Mouse (Mus musculus) kidney, adult 2 months (tissue): ENCODE measurements at regions not wholly inside any gene's neighbourhood (a gene's known extent, or its start where the extent isn't known, plus 50 kb on each side); places are given as distances from the start of the nearest gene placed in this dataset.

Experiments used
- DNase-seq: peaks from one replicate; pipeline ENCODE4 v3.0.0; 2021
- H3K27ac ChIP-seq: fragments of 200-500 bp; 2 replicates; pipeline ENCODE4 v1.5.1; 2012; ENCODE audit warnings: low read depth, low read length, control low read depth, inconsistent platforms; ENCODE audit not compliant: insufficient read depth
- H3K27me3 ChIP-seq: fragments of 200-500 bp; replicated peaks from 2 replicates; pipeline ENCODE4 v1.6.1; 2012; ENCODE audit warnings: mild to moderate bottlenecking, moderate library complexity, low read length, inconsistent platforms; ENCODE audit not compliant: control insufficient read depth, insufficient read depth
- H3K36me3 ChIP-seq: fragments of 200-500 bp; 2 replicates; pipeline ENCODE4 v1.6.1; 2012; ENCODE audit warnings: mild to moderate bottlenecking, moderate library complexity, low read length, inconsistent platforms; ENCODE audit not compliant: control insufficient read depth, insufficient read depth
- H3K4me1 ChIP-seq: fragments of 200-500 bp; 2 replicates; pipeline ENCODE4 v1.6.1; 2011; ENCODE audit warnings: low read length; ENCODE audit not compliant: control insufficient read depth, insufficient read depth
- H3K4me3 ChIP-seq: fragments of 200-500 bp; 2 replicates; pipeline ENCODE4 v1.5.1; 2011; ENCODE audit warnings: mild to moderate bottlenecking, low read depth, low read length, control low read depth; ENCODE audit not compliant: insufficient read depth
- CTCF ChIP-seq: fragments of 200-500 bp; conservative IDR thresholded peaks from 2 replicates; pipeline ENCODE4 v1.5.1; 2011; ENCODE audit warnings: low read depth, mild to moderate bottlenecking, control low read depth, low read length, moderate library complexity, mixed read lengths; ENCODE audit not compliant: insufficient read depth, insufficient read length
- POLR2A ChIP-seq: fragments of 200-500 bp; IDR thresholded peaks from one replicate; pipeline ENCODE4 v1.6.1; 2011; ENCODE audit warnings: low read depth, low read length, control low read depth
- WGBS: fragments of 180-500 bp; shearing (Covaris S2); methylation state at CpG from one replicate; pipeline ENCODE4 v1.1.7; 2018; 5-methylcytosine and 5-hydroxymethylcytosine counted together

DNA sequence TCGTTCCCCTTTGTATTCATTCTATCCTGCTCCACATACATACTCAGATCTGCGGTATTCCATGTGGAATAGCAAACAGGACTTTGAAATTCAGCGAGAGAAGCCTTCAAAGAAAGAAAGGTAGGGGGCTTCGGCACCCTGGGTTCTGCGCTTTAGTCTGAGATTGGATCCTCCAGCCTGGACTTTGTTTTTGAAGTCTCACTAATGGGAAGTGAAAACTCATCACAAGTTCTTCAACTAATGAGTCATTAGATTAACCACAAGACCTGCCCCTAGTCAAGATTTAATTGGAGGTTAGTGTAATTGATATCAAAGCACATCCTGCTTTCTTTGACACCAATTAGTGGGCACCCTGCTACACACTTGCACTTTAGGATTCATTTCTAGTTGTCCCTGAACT, 492.5 kb upstream of the Zfp960 start:
- Histone ChIP-seq H3K27ac (no peak overlapping the region), H3K4me1 (no peaks in the 10 kb centered on the region), H3K4me3 (no peak overlapping the region), H3K27me3 (no peaks in the 10 kb centered on the region), H3K36me3 (no peaks in the 10 kb centered on the region)
- TF ChIP-seq POLR2A, result no peak
- DNase-seq, result no peak
- WGBS, result 51% methylated on average over 5 of the region's 5 CpGs

DNA sequence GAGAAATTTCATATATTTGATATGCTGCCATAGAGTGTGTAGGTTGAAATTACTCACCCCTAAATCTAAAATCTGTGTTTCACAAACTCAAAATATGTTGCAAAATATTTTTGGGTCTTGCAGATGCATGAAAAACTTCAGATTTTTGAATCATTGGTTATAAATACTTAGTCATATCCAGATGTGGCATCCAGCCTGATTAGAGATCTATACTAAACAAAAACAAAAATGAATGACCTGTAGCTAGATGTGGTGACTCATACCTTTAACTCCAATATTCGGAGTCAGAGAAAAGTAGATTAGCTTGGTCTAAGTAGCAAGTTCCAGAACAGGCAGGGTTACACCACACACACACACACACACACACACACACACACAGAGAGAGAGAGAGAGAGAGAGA, 475.1 kb upstream of the Zfp960 start:
- no peak for DNase-seq
- TF ChIP-seq CTCF, result no peak
- TF ChIP-seq POLR2A, result no peak
- no peaks in the 10 kb centered on the region for H3K4me1 ChIP-seq
- no peaks in the 10 kb centered on the region for H3K27me3 ChIP-seq
- no peak overlapping the region for H3K4me3 ChIP-seq
- H3K27ac ChIP-seq, result no peak overlapping the region
- no peaks in the 10 kb centered on the region for H3K36me3 ChIP-seq
- 73% methylated on average over 1 of the region's 1 CpGs for WGBS

DNA sequence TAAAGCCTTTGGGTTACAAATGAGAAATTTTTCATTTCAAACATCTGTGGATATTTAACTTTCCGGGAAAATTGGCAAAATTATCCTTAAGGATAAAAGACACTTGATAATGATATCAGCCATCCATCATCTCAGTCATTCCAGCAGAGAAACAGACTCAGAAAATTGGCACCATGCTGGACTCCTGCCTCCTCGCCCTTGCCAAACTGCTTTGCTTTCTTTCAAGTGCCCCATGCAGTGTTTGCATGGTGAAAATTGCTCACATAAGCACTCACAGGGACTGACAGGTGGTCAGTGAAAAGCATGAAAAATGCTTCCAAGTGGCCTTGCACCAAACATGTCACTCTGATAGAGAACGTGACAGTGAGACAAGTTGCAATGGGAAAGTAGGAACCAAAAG, 464.2 kb upstream of the Zfp960 start:
- WGBS, result 67% methylated on average over 3 of the region's 3 CpGs
- H3K4me1 ChIP-seq, result no peaks in the 10 kb centered on the region
- no peaks in the 10 kb centered on the region for H3K27me3 ChIP-seq
- no peaks in the 10 kb centered on the region for H3K36me3 ChIP-seq
- TF ChIP-seq CTCF, result no peak
- no peak for TF ChIP-seq POLR2A
- no peak for DNase-seq
- H3K4me3 ChIP-seq, result no peak overlapping the region
- H3K27ac ChIP-seq, result no peak overlapping the region

DNA sequence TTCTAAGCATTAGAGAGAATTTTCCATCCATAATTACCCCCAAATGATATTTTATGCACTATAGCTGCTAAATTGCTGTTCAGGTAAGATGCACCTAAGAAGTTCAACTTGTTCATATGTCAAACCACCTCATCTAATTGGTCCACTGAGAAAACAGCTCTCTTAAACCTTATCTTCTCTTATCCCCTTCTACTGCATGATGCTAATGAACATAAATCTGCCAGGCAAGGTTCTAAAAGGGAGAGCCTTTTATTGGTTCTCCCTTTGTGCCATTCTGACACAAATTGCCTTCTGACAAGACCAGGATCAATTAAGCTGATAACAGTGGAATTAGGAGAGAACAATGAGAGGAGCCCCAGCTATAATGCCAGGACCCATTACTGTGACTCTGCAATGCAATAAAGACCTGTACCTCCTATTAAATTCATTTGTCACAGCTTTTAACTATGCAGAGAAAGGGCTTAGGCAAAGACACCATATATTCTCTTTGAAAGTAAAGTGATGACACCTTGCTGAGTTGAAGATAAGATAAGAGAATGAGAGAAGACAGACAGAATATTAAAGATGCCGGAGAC, 451.4 kb upstream of the Zfp960 start:
- TF ChIP-seq CTCF (no peak), POLR2A (no peak)
- no peaks in the 10 kb centered on the region for H3K27me3 ChIP-seq
- no peaks in the 10 kb centered on the region for H3K36me3 ChIP-seq
- DNase-seq, result no peak
- no peak overlapping the region for H3K4me3 ChIP-seq
- H3K4me1 ChIP-seq, result no peaks in the 10 kb centered on the region
- WGBS, result 64% methylated on average over 1 of the region's 1 CpGs
- H3K27ac ChIP-seq, result no peak overlapping the region

DNA sequence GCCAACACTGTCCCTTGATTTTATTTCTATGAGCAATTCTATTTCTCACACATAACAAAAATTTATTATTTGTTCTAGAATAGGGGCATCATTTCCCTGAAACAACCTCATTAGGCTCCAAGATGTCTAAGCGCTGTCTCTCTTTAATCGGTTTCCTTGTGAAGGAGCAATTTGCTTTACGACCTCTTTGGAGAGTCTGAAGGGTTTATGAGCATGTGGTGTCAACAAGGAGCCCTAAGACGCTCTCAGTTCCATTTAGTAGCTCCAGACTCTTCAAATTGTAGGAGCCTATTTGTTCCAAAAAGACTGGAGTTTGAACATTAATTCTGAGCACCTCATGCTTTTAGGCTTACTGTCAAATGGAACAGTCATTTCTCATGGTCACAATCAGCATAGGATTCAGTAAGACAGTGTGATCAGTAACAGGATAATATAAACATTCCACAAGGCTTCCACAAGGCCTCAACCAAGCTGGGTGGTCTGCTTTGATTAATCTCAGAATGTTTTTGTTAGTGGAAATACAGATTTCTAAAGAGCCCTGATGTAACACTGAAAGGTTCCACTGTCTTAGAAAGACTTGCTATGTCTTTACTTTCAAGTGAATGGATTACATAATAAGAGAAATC, 441.9 kb upstream of the Zfp960 start:
- no peak overlapping the region for H3K27ac ChIP-seq
- WGBS, result 8% methylated on average over 4 of the region's 4 CpGs
- no peaks in the 10 kb centered on the region for H3K36me3 ChIP-seq
- DNase-seq, result no peak
- TF ChIP-seq CTCF, result no peak
- no peak for TF ChIP-seq POLR2A
- no peak overlapping the region for H3K4me3 ChIP-seq
- H3K4me1 ChIP-seq, result no peaks in the 10 kb centered on the region
- H3K27me3 ChIP-seq, result no peaks in the 10 kb centered on the region

DNA sequence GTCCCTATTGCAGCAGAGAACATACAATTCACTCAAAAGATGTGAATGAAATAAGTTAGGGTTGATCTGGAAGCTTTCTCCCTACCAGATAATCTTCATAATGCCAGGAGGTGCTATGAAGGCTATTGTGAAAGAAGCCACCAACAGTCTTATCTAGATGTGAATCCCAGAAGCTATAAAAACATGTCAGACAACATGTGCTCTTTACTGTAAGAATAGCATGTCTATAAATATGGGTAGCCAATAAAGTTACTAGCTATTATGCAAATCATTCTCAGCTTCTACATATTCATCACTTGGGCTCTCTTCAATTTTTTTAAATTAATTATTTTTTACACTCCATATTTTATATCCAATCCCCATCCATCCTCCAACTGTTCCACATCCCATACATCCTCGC, 434.1 kb upstream of the Zfp960 start:
- no peaks in the 10 kb centered on the region for H3K4me1 ChIP-seq
- TF ChIP-seq POLR2A (no peak), CTCF (no peak)
- H3K27me3 ChIP-seq, result no peaks in the 10 kb centered on the region
- 60% methylated on average over 1 of the region's 1 CpGs for WGBS
- H3K36me3 ChIP-seq, result no peaks in the 10 kb centered on the region
- no peak for DNase-seq
- H3K27ac ChIP-seq, result no peak overlapping the region
- no peak overlapping the region for H3K4me3 ChIP-seq

DNA sequence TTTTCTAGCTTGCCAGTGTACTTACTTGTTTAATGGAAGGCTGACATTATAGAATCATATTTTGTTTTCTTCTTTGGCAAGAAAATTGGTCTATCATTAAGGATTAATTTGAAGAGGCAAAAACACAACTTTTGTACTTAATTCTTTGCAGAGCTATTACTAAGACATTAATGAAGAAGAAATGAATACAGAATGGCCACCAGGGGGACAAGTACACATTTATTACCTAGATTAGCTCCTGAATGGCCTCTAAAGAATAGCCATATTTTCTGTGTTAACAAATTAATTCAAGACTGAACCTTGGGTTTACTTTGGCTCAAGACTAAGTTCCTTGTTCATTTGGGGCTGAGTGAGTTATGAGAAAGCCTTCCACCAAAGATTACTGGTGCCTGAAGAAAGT, 430.5 kb upstream of the Zfp960 start:
- Histone ChIP-seq H3K4me3 (no peak overlapping the region), H3K27ac (no peak overlapping the region), H3K36me3 (no peaks in the 10 kb centered on the region), H3K4me1 (no peaks in the 10 kb centered on the region), H3K27me3 (no peaks in the 10 kb centered on the region)
- DNase-seq, result no peak
- TF ChIP-seq POLR2A, result no peak
- TF ChIP-seq CTCF, result no peak
